Mouse (Mus musculus): ENCODE results near the gene Agtr1b.

DNA sequence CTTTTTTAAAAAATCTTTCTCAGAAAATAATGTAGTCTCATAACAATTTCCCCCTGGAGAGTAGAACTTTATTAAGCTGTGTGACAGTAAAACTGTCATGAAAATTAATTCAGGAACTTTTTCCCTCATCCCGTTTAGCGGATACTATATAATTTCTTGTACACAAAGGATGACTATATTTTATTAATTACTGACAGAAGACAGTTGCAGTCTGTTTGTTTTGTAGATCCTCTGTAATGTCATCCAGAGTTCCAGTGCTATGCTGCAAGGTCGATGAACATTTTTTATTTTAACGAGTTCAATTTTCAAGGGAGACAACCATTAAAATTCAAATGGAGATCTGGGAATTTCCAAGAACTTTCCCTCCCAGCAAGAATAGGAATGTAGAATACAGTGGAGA lies 57.8 kb downstream of the Agtr1b start:
- no peak for TF ChIP-seq HCFC1 (IDR thresholded peaks at IDR 0.05; ENCODE audit: borderline replicate concordance, insufficient read depth, low read length)
- no peak for TF ChIP-seq MAFK (IDR thresholded peaks at IDR 0.05; ENCODE audit: insufficient read depth, low read depth, low read length)
